Mouse (Mus musculus) intestine, postnatal 0 days (tissue): ENCODE data around the gene Fam184a. TPM values are rescaled to one million over a fixed set of nuclear protein-coding genes. Genes with fewer than 3 reads are reported as not detected.

Source experiments
- ATAC-seq: fragments of 200-750 bp; cut with Nextera tagmentation; 2 replicates; pipeline ENCODE4 v1.8.0; 2017; ENCODE audit warnings: mild to moderate bottlenecking, moderate TSS enrichment, moderate library complexity
- H3K27ac ChIP-seq: fragments of 300-500 bp; sonication (generic); 2 replicates; pipeline ENCODE4 v1.5.1; 2014; ENCODE audit warnings: mild to moderate bottlenecking, low read depth, low read length, moderate library complexity
- H3K27me3 ChIP-seq: fragments of 300-500 bp; sonication (generic); replicated peaks from 2 replicates; pipeline ENCODE4 v1.6.1; 2014; ENCODE audit warnings: low read length, mixed read lengths; ENCODE audit not compliant: control insufficient read depth, insufficient read depth
- H3K36me3 ChIP-seq: fragments of 300-500 bp; sonication (generic); 2 replicates; pipeline ENCODE4 v1.6.1; 2014; ENCODE audit warnings: mild to moderate bottlenecking, moderate library complexity; ENCODE audit not compliant: control insufficient read depth, insufficient read depth
- H3K4me1 ChIP-seq: fragments of 300-500 bp; sonication (generic); replicated peaks from 2 replicates; pipeline ENCODE4 v1.6.1; 2014; ENCODE audit warnings: antibody characterized with exemption, low read length, mixed read lengths; ENCODE audit not compliant: control insufficient read depth, insufficient read depth
- H3K4me2 ChIP-seq: fragments of 300-500 bp; sonication (generic); replicated peaks from 2 replicates; pipeline ENCODE4 v1.6.1; 2014; ENCODE audit warnings: low read depth, mild to moderate bottlenecking, moderate library complexity
- H3K4me3 ChIP-seq: fragments of 300-500 bp; sonication (generic); 2 replicates; pipeline ENCODE4 v1.5.1; 2014; ENCODE audit warnings: low read depth, low read length
- H3K9ac ChIP-seq: fragments of 300-500 bp; sonication (generic); 2 replicates; pipeline ENCODE4 v1.6.1; 2014; ENCODE audit warnings: mild to moderate bottlenecking, low read depth, low read length
- H3K9me3 ChIP-seq: fragments of 300-500 bp; sonication (generic); 2 replicates; pipeline ENCODE4 v1.6.1; 2016; ENCODE audit warnings: mixed run types; ENCODE audit not compliant: control insufficient read depth
- CTCF ChIP-seq: sonication (generic); IDR thresholded peaks from 2 replicates; pipeline ENCODE4 v1.5.1; 2016; ENCODE audit warnings: low read depth, mild to moderate bottlenecking, control low read depth, antibody characterized with exemption, moderate library complexity
- WGBS: fragments of 180-500 bp; shearing (Covaris S2); extraction: QIAGEN DNeasy Blood & Tissue Kit; methylation state at CpG from one replicate; pipeline ENCODE4 v1.1.7; 2014; 5-methylcytosine and 5-hydroxymethylcytosine counted together
- polyA plus RNA-seq: library from polyadenylated mRNA; unstranded; fragments of >200 nt; fragmentation: Nextera tagmentation; extraction: Ambion mirVana; gene quantifications from 2 replicates; pipeline ENCODE4 v1.2.1, GENCODE M21; 2015

Fam184a gene
- polyA plus RNA-seq, 1 experiment from 2014 or later = 0.56 TPM

DNA sequence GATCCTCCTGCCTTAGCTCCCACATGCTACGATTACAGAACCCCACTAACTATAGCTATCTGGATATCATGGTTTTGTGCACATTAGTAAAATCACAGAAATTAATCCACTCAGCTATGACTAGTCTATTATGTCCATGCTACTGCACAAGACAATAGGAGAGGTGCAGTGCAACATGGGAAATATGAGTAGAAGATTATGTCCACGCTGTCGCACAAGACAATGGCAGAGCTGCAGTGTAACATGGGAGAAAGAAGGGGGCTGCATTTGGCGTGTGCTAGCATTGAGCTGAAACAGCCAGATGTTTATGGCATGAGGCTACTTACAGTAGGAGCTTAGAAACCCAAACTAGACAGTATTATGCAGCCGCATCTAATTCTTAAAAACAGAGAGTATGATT is 8.0 kb downstream of the Fam184a start:
- ATAC-seq = no peak
- H3K9me3 ChIP-seq = no peaks in the 10 kb centered on the region
- H3K4me3 ChIP-seq = no peak overlapping the region
- no peaks in the 10 kb centered on the region for H3K27me3 ChIP-seq
- H3K9ac ChIP-seq = no peak overlapping the region
- H3K4me2 ChIP-seq = no peak overlapping the region
- TF ChIP-seq CTCF = no peak
- 87% methylated on average over 5 of the region's 5 CpGs for WGBS
- no peaks in the 10 kb centered on the region for H3K4me1 ChIP-seq
- no peaks in the 10 kb centered on the region for H3K36me3 ChIP-seq
- no peak overlapping the region for H3K27ac ChIP-seq

DNA sequence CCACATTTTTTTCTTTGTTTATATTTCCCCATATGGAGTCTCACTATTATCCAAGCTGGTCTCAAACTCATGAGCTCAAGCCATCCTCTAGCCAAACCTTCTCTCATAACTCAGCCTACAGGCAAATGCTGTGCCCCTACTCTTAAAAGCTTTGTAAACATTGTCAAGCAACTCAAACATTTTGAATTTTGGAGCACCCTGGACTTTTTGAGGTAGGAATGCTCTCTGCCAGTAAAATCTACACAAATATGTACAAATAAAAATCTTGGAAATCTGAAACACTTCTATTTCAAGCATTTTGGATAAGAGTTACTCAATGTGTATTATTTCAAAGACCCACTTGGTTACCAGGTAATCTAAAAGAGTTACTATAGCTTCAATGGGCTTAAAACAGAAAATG is 10.9 kb downstream of the Fam184a start:
- H3K27me3 ChIP-seq = no peaks in the 10 kb centered on the region
- H3K4me1 ChIP-seq = no peaks in the 10 kb centered on the region
- no peak overlapping the region for H3K4me3 ChIP-seq
- ATAC-seq = no peak
- no peak overlapping the region for H3K4me2 ChIP-seq
- H3K36me3 ChIP-seq = no peaks in the 10 kb centered on the region
- TF ChIP-seq CTCF = no peak
- H3K27ac ChIP-seq = no peak overlapping the region
- H3K9ac ChIP-seq = no peak overlapping the region
- no peaks in the 10 kb centered on the region for H3K9me3 ChIP-seq

DNA sequence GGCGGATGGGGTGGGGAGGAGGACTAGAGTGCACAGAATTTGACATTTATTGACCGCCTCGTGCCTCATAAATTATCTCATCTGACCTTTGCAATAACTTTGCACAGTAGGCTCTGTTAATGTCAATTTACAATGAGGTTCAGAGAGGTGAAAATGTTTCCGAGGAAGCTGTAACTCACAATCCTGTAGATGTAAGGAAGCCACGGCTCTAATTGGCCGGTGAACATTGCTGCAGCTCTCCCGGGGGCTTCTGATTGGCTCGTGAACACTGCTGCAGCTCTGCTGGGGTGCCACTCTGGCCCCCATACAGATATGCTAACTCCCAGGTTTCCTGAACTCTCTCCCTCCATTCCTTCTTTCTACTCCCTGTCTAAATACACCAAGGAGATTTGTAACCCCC is 12.1 kb downstream of the Fam184a start:
- H3K36me3 ChIP-seq = no peaks in the 10 kb centered on the region
- H3K27ac ChIP-seq = no peak overlapping the region
- no peak overlapping the region for H3K9ac ChIP-seq
- 72% methylated on average over 8 of the region's 8 CpGs for WGBS
- H3K4me2 ChIP-seq = no peak overlapping the region
- no peak for TF ChIP-seq CTCF
- H3K4me3 ChIP-seq = no peak overlapping the region
- no peaks in the 10 kb centered on the region for H3K9me3 ChIP-seq
- ATAC-seq = no peak
- H3K27me3 ChIP-seq = no peaks in the 10 kb centered on the region
- no peaks in the 10 kb centered on the region for H3K4me1 ChIP-seq

DNA sequence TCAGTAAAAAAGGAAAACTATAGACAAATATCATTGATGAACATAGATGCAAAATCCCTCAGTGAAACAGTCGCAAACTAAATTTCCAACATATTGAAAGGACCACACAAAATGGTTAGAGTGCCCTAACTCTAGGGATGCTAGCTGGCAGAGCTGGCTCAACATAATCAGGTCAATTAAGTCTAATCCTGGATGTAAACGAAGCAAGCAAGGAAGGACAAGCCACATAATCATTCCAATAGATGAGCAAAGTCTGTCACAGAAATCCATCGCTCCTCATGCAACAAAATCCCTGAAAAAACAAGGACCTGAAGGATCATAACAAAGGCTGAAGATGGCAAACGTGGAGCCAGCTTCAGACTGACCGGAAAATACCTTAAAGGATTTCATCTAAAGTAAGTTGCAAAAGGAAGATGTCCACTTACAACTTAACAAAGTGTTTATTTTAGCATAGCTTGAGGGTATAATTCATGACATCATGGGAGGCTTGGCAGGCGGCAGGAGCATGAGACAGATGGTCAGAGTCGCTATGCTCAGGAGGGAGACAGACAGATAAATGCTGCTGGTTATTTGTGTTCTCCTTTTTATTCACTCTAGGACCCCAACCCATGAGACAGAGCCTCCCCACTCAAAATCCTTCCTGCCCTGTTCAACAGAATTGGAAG is 15.6 kb downstream of the Fam184a start:
- H3K27ac ChIP-seq = no peak overlapping the region
- 70% methylated on average over 7 of the region's 7 CpGs for WGBS
- no peaks in the 10 kb centered on the region for H3K9me3 ChIP-seq
- TF ChIP-seq CTCF = no peak
- no peaks in the 10 kb centered on the region for H3K36me3 ChIP-seq
- H3K9ac ChIP-seq = no peak overlapping the region
- no peak for ATAC-seq
- no peaks in the 10 kb centered on the region for H3K4me1 ChIP-seq
- H3K4me2 ChIP-seq = no peak overlapping the region
- no peak overlapping the region for H3K4me3 ChIP-seq
- no peaks in the 10 kb centered on the region for H3K27me3 ChIP-seq

DNA sequence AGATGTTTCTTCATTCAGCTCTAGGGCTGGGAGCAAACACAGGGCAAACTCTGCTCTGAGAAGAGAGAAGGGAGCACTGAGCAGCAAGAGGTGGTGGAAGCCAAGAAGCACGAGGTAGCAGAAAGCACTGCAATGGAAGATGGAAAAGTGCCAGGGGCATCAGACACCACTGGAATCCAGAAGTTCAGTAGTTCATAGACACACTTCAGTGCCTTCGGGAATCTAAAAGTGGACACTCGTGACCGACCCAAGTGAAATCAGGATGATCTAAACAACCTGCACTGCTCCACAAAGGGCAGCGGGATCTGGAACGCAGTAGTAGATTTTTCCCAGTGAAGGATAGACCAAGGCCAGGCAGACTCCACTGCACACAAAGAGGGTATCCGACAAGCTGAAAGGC is 18.6 kb downstream of the Fam184a start:
- H3K4me2 ChIP-seq = no peak overlapping the region
- no peaks in the 10 kb centered on the region for H3K27me3 ChIP-seq
- WGBS = 79% methylated on average over 7 of the region's 7 CpGs
- no peaks in the 10 kb centered on the region for H3K9me3 ChIP-seq
- ATAC-seq = no peak
- no peak overlapping the region for H3K27ac ChIP-seq
- no peaks in the 10 kb centered on the region for H3K4me1 ChIP-seq
- H3K36me3 ChIP-seq = no peaks in the 10 kb centered on the region
- no peak for TF ChIP-seq CTCF
- no peak overlapping the region for H3K9ac ChIP-seq
- H3K4me3 ChIP-seq = no peak overlapping the region

DNA sequence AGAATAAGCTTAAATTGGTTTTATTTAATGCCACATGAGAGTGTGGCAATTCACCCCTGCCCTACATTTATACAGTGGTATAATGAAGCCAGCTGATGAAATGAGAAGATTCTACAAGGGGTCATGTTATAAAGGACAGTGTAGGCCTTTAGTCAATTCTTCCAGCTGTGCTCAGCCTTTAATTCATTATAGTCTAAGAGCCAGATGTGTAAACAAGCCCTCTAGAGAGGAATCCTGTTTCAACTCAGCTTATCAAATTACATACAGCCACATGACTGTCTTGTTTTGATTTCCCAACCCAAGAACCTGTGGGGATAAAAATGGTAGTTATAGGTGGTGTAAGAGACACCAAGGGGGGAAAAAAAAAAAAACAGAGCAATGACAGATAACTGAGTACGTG is 22.0 kb downstream of the Fam184a start:
- Histone ChIP-seq H3K36me3 (no peaks in the 10 kb centered on the region), H3K27me3 (no peaks in the 10 kb centered on the region), H3K27ac (no peak overlapping the region), H3K4me3 (no peak overlapping the region), H3K4me2 (no peak overlapping the region), H3K9ac (no peak overlapping the region), H3K9me3 (no peaks in the 10 kb centered on the region), H3K4me1 (no peaks in the 10 kb centered on the region)
- 63% methylated on average over 1 of the region's 1 CpGs for WGBS
- no peak for ATAC-seq
- no peak for TF ChIP-seq CTCF

DNA sequence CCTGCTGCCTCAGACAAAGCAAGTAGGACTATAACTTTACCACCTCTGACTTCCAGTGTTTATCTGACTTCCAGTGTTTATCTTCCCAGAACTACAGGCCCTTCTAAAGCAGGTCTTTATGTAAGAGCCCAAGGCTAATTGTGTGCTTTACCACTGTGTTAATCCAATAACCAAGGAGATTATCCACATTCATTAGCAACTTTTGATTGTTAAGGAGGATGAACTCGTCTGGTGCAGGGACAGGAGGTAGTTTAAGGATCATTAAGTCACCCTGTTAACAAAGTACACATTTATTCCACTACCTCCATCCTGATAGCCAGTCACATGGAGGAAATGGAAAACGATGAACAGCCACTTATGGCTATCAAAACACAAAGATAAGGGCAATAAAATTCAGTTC is 25.6 kb downstream of the Fam184a start:
- H3K9me3 ChIP-seq = no peaks in the 10 kb centered on the region
- H3K27me3 ChIP-seq = no peaks in the 10 kb centered on the region
- no peak overlapping the region for H3K4me3 ChIP-seq
- WGBS = 16% methylated on average over 2 of the region's 2 CpGs
- TF ChIP-seq CTCF = no peak
- no peaks in the 10 kb centered on the region for H3K4me1 ChIP-seq
- no peak overlapping the region for H3K9ac ChIP-seq
- no peak for ATAC-seq
- H3K36me3 ChIP-seq = no peaks in the 10 kb centered on the region
- H3K4me2 ChIP-seq = no peak overlapping the region
- no peak overlapping the region for H3K27ac ChIP-seq
